Mouse (Mus musculus) forebrain, embryonic 12.5 days (tissue): Measurements from ENCODE around the gene Eaf1. TPM values are rescaled to one million over a fixed set of nuclear protein-coding genes. Genes with fewer than 3 reads are reported as not detected.

Experiments
- ATAC-seq: fragments of 200-750 bp; cut with Nextera tagmentation; 2 replicates; pipeline ENCODE4 v1.8.0; 2017; ENCODE audit warnings: moderate TSS enrichment; ENCODE audit not compliant: low FRiP score
- H3K27ac ChIP-seq: fragments of 300-500 bp; sonication (generic); 2 replicates; pipeline ENCODE4 v1.5.1; 2016; ENCODE audit warnings: mild to moderate bottlenecking
- H3K27me3 ChIP-seq: fragments of 300-500 bp; sonication (generic); 2 replicates; pipeline ENCODE4 v1.6.1; 2016; ENCODE audit warnings: mild to moderate bottlenecking
- H3K36me3 ChIP-seq: fragments of 300-500 bp; sonication (generic); replicated peaks from 2 replicates; pipeline ENCODE4 v1.6.1; 2016; ENCODE audit warnings: mild to moderate bottlenecking
- H3K4me1 ChIP-seq: fragments of 300-500 bp; sonication (generic); 2 replicates; pipeline ENCODE4 v1.6.1; 2016
- H3K4me2 ChIP-seq: fragments of 300-500 bp; sonication (generic); 2 replicates; pipeline ENCODE4 v1.6.1; 2016; ENCODE audit warnings: mild to moderate bottlenecking, moderate library complexity
- H3K4me3 ChIP-seq: fragments of 300-500 bp; sonication (generic); replicated peaks from 2 replicates; pipeline ENCODE4 v1.5.1; 2016; ENCODE audit warnings: mild to moderate bottlenecking
- H3K9ac ChIP-seq: fragments of 300-500 bp; sonication (generic); 2 replicates; pipeline ENCODE4 v1.6.1; 2016; ENCODE audit warnings: mild to moderate bottlenecking
- H3K9me3 ChIP-seq: fragments of 300-500 bp; sonication (generic); 2 replicates; pipeline ENCODE4 v1.6.1; 2016
- WGBS: fragments of 180-500 bp; shearing (Covaris S2); methylation state at CpG from one replicate; pipeline ENCODE4 v1.1.7; 2016; 5-methylcytosine and 5-hydroxymethylcytosine counted together
- polyA plus RNA-seq: library from polyadenylated mRNA; unstranded; fragments of >200 nt; fragmentation: Nextera tagmentation; extraction: Ambion mirVana; gene quantifications from 2 replicates; pipeline ENCODE4 v1.2.1, GENCODE M21; 2016

The Eaf1 gene
- polyA plus RNA-seq, 1 experiment from 2014 or later: 22.8 TPM

DNA sequence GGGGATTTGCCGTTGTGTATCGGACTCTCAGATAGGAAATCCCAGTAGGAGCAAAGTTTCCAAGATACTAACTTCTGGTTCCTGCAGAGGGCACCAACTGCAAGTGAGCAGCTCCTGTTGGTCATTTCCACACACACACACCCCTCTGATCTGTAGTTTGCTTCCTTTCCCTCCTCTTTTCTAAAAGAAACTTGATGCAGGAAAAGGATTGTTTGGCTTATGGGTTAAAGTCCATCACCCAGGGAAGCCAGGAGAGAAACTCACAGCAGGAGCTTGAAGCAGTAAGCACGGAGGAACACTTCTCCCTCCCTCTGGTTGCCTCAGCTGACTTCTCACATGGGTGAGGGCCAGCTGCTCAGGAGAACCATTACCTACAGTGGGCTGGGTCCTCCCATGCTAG, 25.0 kb downstream of the Eaf1 start:
- no peaks in the 10 kb centered on the region for H3K27me3 ChIP-seq
- no peak overlapping the region for H3K27ac ChIP-seq
- H3K36me3 ChIP-seq: no peaks in the 10 kb centered on the region; the same call in 1 of the 2 replicates
- ATAC-seq: no peak
- H3K4me2 ChIP-seq: no peak overlapping the region
- peaks cover 5% of the 10 kb centered on the region; the same call in 1 of the 2 replicates for H3K9me3 ChIP-seq
- H3K9ac ChIP-seq: no peak overlapping the region
- 54% methylated on average over 3 of the region's 3 CpGs for WGBS
- H3K4me1 ChIP-seq: no peaks in the 10 kb centered on the region
- no peak overlapping the region for H3K4me3 ChIP-seq

DNA sequence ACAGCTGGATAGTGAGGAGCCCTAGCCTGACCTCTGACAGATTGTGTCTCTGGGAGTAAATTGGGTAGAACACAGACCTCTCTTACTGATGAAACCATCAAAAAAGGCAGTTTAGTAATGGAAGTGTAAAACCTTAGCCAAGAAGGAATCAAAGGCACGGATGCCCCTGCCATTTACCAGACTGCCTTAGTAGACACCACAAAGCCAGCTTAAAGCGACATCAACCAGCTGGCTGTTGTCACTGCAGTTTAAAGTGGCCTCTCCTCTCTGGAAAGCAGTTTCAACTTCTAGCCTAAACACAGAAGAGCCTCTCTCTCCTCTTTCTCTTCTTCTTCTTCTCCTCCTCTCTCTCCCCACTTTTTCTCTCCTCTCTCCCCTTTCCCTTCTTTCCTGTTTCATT, 27.1 kb downstream of the Eaf1 start:
- Histone ChIP-seq H3K36me3 (no peaks in the 10 kb centered on the region), H3K27ac (no peak overlapping the region), H3K9ac (no peak overlapping the region), H3K27me3 (no peaks in the 10 kb centered on the region), H3K9me3 (no peaks in the 10 kb centered on the region), H3K4me3 (no peak overlapping the region), H3K4me2 (no peak overlapping the region), H3K4me1 (no peaks in the 10 kb centered on the region)
- WGBS: 90% methylated on average over 2 of the region's 2 CpGs
- ATAC-seq: no peak

DNA sequence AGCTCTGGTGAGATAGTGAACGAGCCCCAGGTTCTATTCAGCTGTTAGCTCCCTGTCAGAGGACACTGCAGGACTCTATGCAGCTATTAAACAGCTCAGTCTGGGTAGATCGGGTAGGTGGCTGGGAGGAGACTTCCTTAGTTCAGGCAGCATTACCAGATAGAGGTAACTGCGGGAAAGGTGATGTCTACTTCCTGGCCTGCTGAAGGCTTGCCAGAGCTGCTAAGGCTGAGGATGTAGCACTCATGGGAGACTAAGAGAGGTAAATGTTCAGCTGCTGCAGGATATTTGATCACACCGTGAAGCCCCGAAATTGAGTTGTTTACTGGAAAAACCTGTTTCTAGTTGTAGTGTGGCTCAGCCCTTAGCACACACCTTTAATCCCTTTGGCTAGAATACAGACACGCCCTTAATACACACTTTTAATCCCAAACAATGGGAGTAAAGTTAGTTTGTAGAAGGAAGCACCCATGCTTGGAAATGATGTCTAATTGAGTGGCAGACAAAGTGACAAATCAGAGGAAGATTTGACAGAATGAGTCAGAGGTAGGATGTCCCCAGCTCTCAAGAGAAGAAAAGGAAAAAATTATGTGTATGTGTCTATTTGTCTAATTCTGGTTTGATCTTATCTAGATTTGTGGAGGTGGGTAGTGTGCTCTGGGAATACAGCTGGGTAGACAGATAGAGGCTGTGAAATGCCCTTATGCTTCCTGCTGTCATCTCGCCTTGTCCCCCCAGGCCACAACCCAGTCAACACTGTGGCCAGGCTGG, 31.0 kb downstream of the Eaf1 start:
- 85% methylated on average over 7 of the region's 7 CpGs for WGBS
- Histone ChIP-seq H3K9me3 (no peaks in the 10 kb centered on the region), H3K4me1 (no peaks in the 10 kb centered on the region), H3K27ac (no peak overlapping the region), H3K4me3 (no peak overlapping the region), H3K27me3 (no peaks in the 10 kb centered on the region), H3K36me3 (no peaks in the 10 kb centered on the region), H3K9ac (no peak overlapping the region), H3K4me2 (no peak overlapping the region)
- ATAC-seq: no peak

DNA sequence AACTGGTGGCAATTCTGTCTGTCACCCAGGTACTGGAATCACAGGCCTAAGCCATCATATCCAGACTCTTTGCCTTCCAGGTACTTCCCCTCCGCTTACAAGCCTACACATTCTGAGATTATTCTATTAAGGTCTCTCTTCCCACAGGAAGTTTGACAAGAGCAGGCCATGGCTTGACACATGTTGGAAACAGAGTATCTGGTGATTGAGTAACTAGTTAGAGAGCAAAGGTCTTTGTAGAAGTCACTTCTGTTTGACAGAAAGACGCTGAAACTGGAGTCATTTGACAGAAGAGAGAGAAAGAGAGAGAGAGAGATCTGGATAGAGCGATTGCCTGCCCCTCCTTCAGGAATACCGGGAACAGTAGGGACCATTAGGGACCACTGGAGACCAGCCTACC, 36.6 kb downstream of the Eaf1 start:
- no peak for ATAC-seq
- H3K4me1 ChIP-seq: no peaks in the 10 kb centered on the region
- H3K9me3 ChIP-seq: no peaks in the 10 kb centered on the region
- no peak overlapping the region for H3K4me3 ChIP-seq
- H3K4me2 ChIP-seq: no peak overlapping the region
- H3K36me3 ChIP-seq: no peaks in the 10 kb centered on the region
- no peak overlapping the region for H3K27ac ChIP-seq
- WGBS: 89% methylated on average over 4 of the region's 4 CpGs
- no peaks in the 10 kb centered on the region for H3K27me3 ChIP-seq
- H3K9ac ChIP-seq: no peak overlapping the region

DNA sequence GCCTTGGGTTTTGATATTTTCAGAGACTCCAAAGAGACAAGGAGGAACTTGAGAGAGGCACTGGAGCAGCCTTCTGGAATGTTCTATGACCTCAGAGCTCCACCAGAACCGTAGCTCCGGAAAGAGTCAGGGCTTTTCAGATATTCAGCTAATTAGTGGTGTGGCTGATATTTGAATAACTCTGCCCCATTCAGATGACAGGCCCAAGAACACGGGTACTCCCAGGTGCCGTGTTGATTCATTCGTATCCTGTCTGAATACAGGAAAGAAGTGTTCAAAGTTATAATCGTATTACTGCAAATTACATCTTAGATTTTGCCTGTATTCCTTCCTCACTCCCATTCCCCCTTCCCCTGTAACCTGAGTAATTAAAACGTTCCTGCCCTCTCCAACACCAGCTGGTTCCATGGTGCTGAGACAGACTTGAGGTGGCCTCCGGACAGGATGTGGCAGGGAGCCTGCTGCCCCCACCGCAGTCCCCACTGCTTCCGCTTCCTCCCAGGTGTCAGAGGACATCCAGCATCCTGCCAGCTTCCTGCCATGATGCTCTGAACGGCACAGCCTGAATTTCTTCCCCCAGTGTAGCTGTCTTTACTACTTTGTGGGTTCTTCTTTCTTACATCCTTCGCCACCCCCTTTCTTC, 37.4 kb downstream of the Eaf1 start:
- WGBS: 70% methylated on average over 12 of the region's 12 CpGs
- no peak for ATAC-seq

DNA sequence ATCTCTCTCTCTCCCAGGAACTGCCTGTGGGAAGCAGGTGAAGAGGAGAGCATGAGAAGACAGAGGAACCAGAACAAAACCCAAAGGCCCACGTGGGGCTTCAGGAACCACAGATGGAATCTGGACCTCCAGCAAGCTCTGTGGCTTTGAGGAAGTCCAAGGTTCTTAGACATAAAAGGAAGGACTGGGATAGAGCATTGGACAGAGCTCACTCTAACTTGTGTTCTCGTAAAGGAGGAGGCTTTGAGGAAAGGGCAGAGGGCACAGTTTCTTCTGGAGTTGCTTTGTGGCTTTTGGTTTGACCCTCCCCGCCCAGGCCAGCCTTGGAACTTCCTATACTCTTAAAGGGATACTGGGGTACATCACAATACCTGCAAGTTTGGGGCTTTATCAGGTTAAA, 38.5 kb downstream of the Eaf1 start:
- no peak for ATAC-seq
- Histone ChIP-seq H3K9ac (no peak overlapping the region), H3K27ac (no peak overlapping the region), H3K4me2 (no peak overlapping the region), H3K27me3 (no peaks in the 10 kb centered on the region), H3K9me3 (no peaks in the 10 kb centered on the region), H3K4me3 (no peak overlapping the region), H3K36me3 (no peaks in the 10 kb centered on the region), H3K4me1 (no peaks in the 10 kb centered on the region)
- 62% methylated on average over 3 of the region's 3 CpGs for WGBS

More for the DNA sequence above, 37.4 kb downstream of the Eaf1 start:
- no peak overlapping the region for H3K4me2 ChIP-seq
- H3K9ac ChIP-seq: no peak overlapping the region
- no peaks in the 10 kb centered on the region for H3K4me1 ChIP-seq
- H3K27me3 ChIP-seq: no peaks in the 10 kb centered on the region
- H3K9me3 ChIP-seq: no peaks in the 10 kb centered on the region
- H3K4me3 ChIP-seq: no peak overlapping the region
- no peaks in the 10 kb centered on the region for H3K36me3 ChIP-seq
- H3K27ac ChIP-seq: no peak overlapping the region

DNA sequence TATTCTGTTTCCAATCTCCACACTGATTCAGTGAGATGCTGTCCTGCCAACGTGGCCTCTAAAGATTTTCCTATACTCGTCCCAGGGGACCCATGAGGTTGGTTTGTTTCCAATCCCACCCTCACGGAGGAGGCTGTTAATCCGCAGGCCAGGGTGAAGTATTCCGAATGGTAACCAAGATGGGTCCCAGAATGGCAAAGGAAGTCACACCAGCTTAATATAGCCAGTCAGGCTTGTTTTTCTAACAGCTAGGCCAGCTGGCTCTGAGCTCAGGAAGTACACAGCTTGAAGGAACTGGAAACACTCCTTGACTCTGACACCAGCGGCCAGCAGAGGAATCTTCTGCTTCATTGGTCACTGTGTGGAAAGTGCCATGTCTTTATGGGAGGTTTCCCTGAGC, 43.1 kb downstream of the Eaf1 start:
- Histone ChIP-seq H3K36me3 (no peaks in the 10 kb centered on the region), H3K4me3 (no peak overlapping the region), H3K27ac (no peak overlapping the region), H3K9ac (no peak overlapping the region), H3K4me2 (no peak overlapping the region), H3K4me1 (no peaks in the 10 kb centered on the region), H3K27me3 (no peaks in the 10 kb centered on the region), H3K9me3 (no peaks in the 10 kb centered on the region)
- ATAC-seq: no peak
- 81% methylated on average over 6 of the region's 6 CpGs for WGBS

DNA sequence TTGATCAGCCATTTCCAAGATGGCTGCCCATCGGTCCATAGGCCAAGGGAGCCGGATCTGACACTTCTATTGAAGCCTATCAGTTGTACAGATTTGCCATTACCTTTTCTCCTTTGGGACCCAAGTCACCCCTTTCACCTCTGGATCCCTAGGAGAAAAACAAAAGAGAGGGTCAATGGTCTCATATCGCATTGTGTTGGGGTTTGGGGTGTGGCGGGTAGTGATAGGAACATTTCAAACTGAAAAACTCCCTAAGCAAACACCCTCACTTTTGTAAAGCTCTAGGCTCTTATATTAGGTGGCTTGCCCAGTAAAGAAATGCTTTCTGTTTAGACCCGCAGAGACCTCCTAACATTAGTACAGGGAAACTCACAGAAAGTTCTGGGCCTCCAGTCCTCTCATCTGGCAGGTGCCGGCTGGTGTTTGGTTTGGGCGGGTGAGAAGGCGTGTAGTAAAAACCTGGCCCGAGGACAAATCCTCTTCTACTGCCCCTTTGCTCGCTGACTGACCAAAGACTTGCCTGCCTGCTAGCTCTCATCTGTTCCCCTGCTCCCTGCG, 49.8 kb downstream of the Eaf1 start:
- Histone ChIP-seq H3K9me3 (no peaks in the 10 kb centered on the region), H3K36me3 (no peaks in the 10 kb centered on the region), H3K4me3 (no peak overlapping the region), H3K4me2 (no peak overlapping the region), H3K27ac (no peak overlapping the region), H3K27me3 (no peaks in the 10 kb centered on the region), H3K9ac (no peak overlapping the region), H3K4me1 (no peaks in the 10 kb centered on the region)
- ATAC-seq: no peak
- WGBS: 86% methylated on average over 11 of the region's 11 CpGs

DNA sequence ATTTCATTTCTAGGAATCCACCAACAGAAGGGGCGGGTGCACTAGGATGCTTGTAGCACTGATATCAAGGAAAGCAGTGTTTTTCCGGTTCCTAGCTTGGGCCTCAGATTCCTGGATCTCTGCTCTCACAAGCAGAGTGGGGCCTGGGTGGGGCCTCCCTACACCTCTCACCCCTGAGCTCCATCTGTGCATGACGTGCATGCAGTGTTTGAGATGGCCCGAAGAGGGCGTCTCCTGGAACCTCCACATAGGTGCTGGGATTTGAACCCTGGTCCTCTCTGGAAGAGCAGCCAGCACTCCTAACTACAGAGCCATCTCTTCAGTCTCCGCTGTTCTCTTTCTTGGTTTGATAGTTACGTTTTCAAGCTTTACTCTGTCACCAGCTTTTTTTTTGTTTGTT, 60.8 kb downstream of the Eaf1 start:
- Histone ChIP-seq H3K4me3 (no peak overlapping the region), H3K27me3 (no peaks in the 10 kb centered on the region), H3K4me1 (no peaks in the 10 kb centered on the region), H3K27ac (no peak overlapping the region), H3K9me3 (no peaks in the 10 kb centered on the region), H3K9ac (no peak overlapping the region), H3K36me3 (no peaks in the 10 kb centered on the region), H3K4me2 (no peak overlapping the region)
- 86% methylated on average over 7 of the region's 7 CpGs for WGBS
- no peak for ATAC-seq

DNA sequence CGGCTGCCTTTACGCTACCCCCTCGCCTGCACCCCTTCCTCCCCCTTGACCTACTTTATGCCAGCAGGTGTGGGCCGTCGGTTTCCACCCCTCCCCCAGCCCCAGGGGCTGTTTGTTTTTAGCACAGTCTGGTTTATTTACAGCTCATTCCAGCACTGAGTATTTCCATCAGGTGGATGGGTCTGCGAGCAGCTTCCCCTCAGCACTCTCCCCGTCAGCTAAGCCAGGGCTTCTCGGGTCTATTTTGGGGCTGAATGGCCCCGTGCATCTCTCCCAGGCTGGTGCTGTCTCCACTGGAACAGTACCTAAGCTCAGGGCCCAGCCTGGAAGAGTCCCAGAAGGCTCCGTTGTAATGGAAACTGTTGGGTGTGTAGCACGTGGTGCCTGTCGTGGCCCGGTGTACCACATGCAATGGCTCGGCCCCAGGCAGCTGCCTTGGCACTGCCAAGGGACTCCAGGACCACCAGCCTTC, 61.8 kb downstream of the Eaf1 start:
- no peak for ATAC-seq
- H3K4me3 ChIP-seq: no peak overlapping the region
- no peak overlapping the region for H3K27ac ChIP-seq
- H3K9ac ChIP-seq: no peak overlapping the region
- H3K4me1 ChIP-seq: no peaks in the 10 kb centered on the region
- 83% methylated on average over 14 of the region's 14 CpGs for WGBS
- H3K36me3 ChIP-seq: no peaks in the 10 kb centered on the region
- H3K9me3 ChIP-seq: no peaks in the 10 kb centered on the region
- H3K27me3 ChIP-seq: no peaks in the 10 kb centered on the region
- no peak overlapping the region for H3K4me2 ChIP-seq

DNA sequence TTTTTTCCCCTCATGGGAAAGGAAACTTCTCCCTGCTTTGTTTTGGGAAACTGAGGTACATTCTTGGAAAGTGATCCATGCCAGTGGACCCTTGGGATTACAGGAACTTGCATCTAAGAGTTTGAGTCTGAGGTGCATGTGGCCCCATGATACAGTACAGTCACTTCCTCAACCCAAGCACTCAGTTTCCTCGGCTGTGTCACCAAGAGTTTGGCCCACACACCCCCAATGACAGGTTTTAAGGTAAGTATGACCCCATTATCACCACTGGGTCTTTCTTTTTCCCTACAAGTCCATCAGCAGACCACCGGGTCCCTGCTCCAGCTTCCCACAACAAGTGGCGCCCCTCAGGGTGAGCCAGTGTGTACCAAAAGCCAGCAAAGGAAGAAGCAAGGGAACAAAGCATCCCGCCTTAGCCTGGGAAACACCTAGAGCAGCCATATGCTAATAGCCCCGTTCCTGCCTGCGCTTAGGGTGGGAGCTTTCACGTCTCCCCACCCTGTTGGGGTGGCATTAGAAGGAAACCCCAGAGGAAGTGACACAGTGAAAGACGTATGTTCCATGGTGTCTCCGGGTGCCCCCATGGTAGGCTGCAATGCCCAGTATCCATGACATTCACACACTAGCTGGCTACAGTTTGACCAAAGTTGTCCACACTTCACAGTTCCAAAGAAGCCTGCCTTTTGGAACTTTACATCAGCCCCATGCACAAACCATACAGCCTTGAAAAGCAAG, 62.5 kb downstream of the Eaf1 start:
- 84% methylated on average over 9 of the region's 9 CpGs for WGBS
- Histone ChIP-seq H3K27me3 (no peaks in the 10 kb centered on the region), H3K9ac (no peak overlapping the region), H3K4me3 (no peak overlapping the region), H3K4me1 (no peaks in the 10 kb centered on the region), H3K4me2 (no peak overlapping the region), H3K27ac (no peak overlapping the region), H3K36me3 (no peaks in the 10 kb centered on the region), H3K9me3 (no peaks in the 10 kb centered on the region)
- ATAC-seq: no peak

DNA sequence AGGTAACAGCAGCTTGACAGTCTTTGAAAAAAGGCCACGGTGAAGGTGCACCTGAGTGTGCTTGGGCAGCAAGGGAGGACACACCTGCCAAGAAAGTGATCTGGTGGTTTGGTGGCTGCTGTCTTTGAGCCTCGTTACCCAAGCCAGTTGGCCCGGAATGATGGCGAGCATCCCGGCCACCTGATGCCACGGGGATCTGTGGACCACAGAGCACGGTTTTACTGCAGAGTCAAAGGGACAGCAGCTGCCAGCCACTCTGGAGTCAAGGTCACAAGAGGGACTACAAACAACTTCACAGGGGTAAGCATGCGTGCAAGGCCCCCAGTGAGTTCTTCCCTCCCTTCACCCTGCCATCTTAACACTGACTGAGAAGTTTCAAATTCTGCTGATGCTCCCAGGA, 63.1 kb downstream of the Eaf1 start:
- H3K4me2 ChIP-seq: no peak overlapping the region
- no peaks in the 10 kb centered on the region for H3K27me3 ChIP-seq
- no peak overlapping the region for H3K9ac ChIP-seq
- 83% methylated on average over 8 of the region's 8 CpGs for WGBS
- H3K4me3 ChIP-seq: no peak overlapping the region
- ATAC-seq: no peak
- no peak overlapping the region for H3K27ac ChIP-seq
- no peaks in the 10 kb centered on the region for H3K9me3 ChIP-seq
- H3K36me3 ChIP-seq: no peaks in the 10 kb centered on the region
- no peaks in the 10 kb centered on the region for H3K4me1 ChIP-seq
